Mouse (Mus musculus): ENCODE results near the gene Pnldc1.

GRCm38 (mm10) chr17:12956664-12957063 lies 46.6 kb upstream of the Pnldc1 start:
- no peak for TF ChIP-seq EP300 (optimal IDR thresholded peaks at IDR 0.05)
- no peak for TF ChIP-seq CTCF (IDR thresholded peaks at IDR 0.05; ENCODE audit: low read depth)

All from stomach, postnatal 0 days (tissue).